Mouse (Mus musculus) limb, embryonic 10.5 days (tissue): Measurements from ENCODE around the gene Abca7. TPM values are rescaled to one million over a fixed set of nuclear protein-coding genes. Genes with fewer than 3 reads are reported as not detected.
A peak's percentile ranks its signal among the peaks of the same experiment; 100 is the strongest.

Experiments
- DNase-seq: peaks from one replicate; pipeline ENCODE4 v3.0.0-alpha.2; 2017; ENCODE audit warnings: low spot score
- H3K27ac ChIP-seq: fragments of 300-500 bp; sonication (generic); 2 replicates; pipeline ENCODE4 v1.5.1; 2016; ENCODE audit warnings: mild to moderate bottlenecking
- H3K27me3 ChIP-seq: fragments of 300-500 bp; sonication (generic); 2 replicates; pipeline ENCODE4 v1.6.1; 2016; ENCODE audit warnings: low read depth, mild to moderate bottlenecking; ENCODE audit not compliant: poor library complexity, severe bottlenecking
- H3K36me3 ChIP-seq: fragments of 300-500 bp; sonication (generic); 2 replicates; pipeline ENCODE4 v1.6.1; 2016; ENCODE audit warnings: mild to moderate bottlenecking, moderate library complexity
- H3K4me1 ChIP-seq: fragments of 300-500 bp; sonication (generic); 2 replicates; pipeline ENCODE4 v1.6.1; 2016
- H3K4me3 ChIP-seq: fragments of 300-500 bp; sonication (generic); 2 replicates; pipeline ENCODE4 v1.5.1; 2016; ENCODE audit warnings: mild to moderate bottlenecking, moderate library complexity
- H3K9me3 ChIP-seq: fragments of 300-500 bp; sonication (generic); replicated peaks from 2 replicates; pipeline ENCODE4 v1.6.1; 2016; ENCODE audit warnings: mild to moderate bottlenecking
- WGBS: fragments of 180-500 bp; shearing (Covaris S2); methylation state at CpG from one replicate; pipeline ENCODE4 v1.1.7; 2016; 5-methylcytosine and 5-hydroxymethylcytosine counted together
- polyA plus RNA-seq: library from polyadenylated mRNA; unstranded; fragments of >200 nt; fragmentation: Nextera tagmentation; extraction: Ambion mirVana; gene quantifications from 2 replicates; pipeline ENCODE4 v1.2.1, GENCODE M21; 2016

Abca7 gene
- polyA plus RNA-seq, 1 experiment from 2014 or later, result 2.3 TPM

- Histone ChIP-seq H3K36me3 (peaks cover 37% of the 10 kb centered on the region), H3K4me3 (peak overlapping the region; percentile 65), H3K9me3 (0 out of 2 replicates have a peak, but pooled peaks cover 4% of the 10 kb centered on the region), H3K27ac (peak overlapping the region; percentile 93), H3K4me1 (peaks cover 56% of the 10 kb centered on the region), H3K27me3 (no peaks in the 10 kb centered on the region)
- DNase-seq, result peak; percentile 58
- 36% methylated on average over 8 of the region's 8 CpGs for WGBS
These were observed 7.0 kb upstream of the Abca7 start for GRCm38 (mm10) chr10:79989272-79989786.

- peak; percentile 86 for DNase-seq
- H3K4me1 ChIP-seq, result peaks cover 56% of the 10 kb centered on the region
These were observed 6.4 kb upstream of the Abca7 start for GRCm38 (mm10) chr10:79989870-79990269.

GRCm38 (mm10) chr10:79991099-79991498 is 5.2 kb upstream of the Abca7 start:
- Histone ChIP-seq H3K27me3 (no peaks in the 10 kb centered on the region), H3K27ac (peak overlapping the region; percentile 12), H3K36me3 (peaks cover 54% of the 10 kb centered on the region), H3K9me3 (0 out of 2 replicates have a peak, but pooled peaks cover 4% of the 10 kb centered on the region), H3K4me3 (peak overlapping the region; percentile 65), H3K4me1 (peaks cover 50% of the 10 kb centered on the region)
- WGBS, result 62% methylated on average over 12 of the region's 12 CpGs
- DNase-seq, result no peak

More at GRCm38 (mm10) chr10:79989870-79990269, 6.4 kb upstream of the Abca7 start:
- H3K36me3 ChIP-seq, result peaks cover 43% of the 10 kb centered on the region
- H3K9me3 ChIP-seq, result 0 out of 2 replicates have a peak, but pooled peaks cover 4% of the 10 kb centered on the region
- H3K4me3 ChIP-seq, result peak overlapping the region; percentile 65
- H3K27me3 ChIP-seq, result no peaks in the 10 kb centered on the region
- peak overlapping the region; percentile 93 for H3K27ac ChIP-seq
- 6% methylated on average over 15 of the region's 15 CpGs for WGBS

- no peak for DNase-seq
- peaks cover 54% of the 10 kb centered on the region for H3K36me3 ChIP-seq
- 0 out of 2 replicates have a peak, but pooled peaks cover 4% of the 10 kb centered on the region for H3K9me3 ChIP-seq
- no peak overlapping the region for H3K27ac ChIP-seq
- 0 out of 2 replicates have a peak overlapping the region, but pooled peaks have one; percentile 1 for H3K4me3 ChIP-seq
- H3K27me3 ChIP-seq, result no peaks in the 10 kb centered on the region
- peaks cover 50% of the 10 kb centered on the region for H3K4me1 ChIP-seq
- WGBS, result 87% methylated on average over 6 of the region's 6 CpGs
These were observed 4.7 kb upstream of the Abca7 start for GRCm38 (mm10) chr10:79991548-79991947.

GRCm38 (mm10) chr10:79994397-79995115 is 1.7 kb upstream of the Abca7 start:
- 93% methylated on average over 16 of the region's 16 CpGs for WGBS
- peaks cover 54% of the 10 kb centered on the region for H3K36me3 ChIP-seq
- H3K27ac ChIP-seq, result no peak overlapping the region
- DNase-seq, result no peak
- H3K4me3 ChIP-seq, result no peak overlapping the region
- peaks cover 39% of the 10 kb centered on the region for H3K4me1 ChIP-seq
- H3K27me3 ChIP-seq, result peaks cover 22% of the 10 kb centered on the region
- H3K9me3 ChIP-seq, result 0 out of 2 replicates have a peak, but pooled peaks cover 4% of the 10 kb centered on the region

- peaks cover 32% of the 10 kb centered on the region for H3K27me3 ChIP-seq
- H3K36me3 ChIP-seq, result peaks cover 54% of the 10 kb centered on the region
- H3K9me3 ChIP-seq, result 0 out of 2 replicates have a peak, but pooled peaks cover 4% of the 10 kb centered on the region
- no peak for DNase-seq
- 0 out of 2 replicates have a peak overlapping the region, but pooled peaks have one; percentile 81 for H3K27ac ChIP-seq
- peak overlapping the region; percentile 55; the same call in 1 of the 2 replicates for H3K4me3 ChIP-seq
- WGBS, result 97% methylated on average over 1 of the region's 1 CpGs
- peaks cover 30% of the 10 kb centered on the region for H3K4me1 ChIP-seq
These were observed 658 bp upstream of the Abca7 start for GRCm38 (mm10) chr10:79995636-79996035.

- peak; percentile 89 for DNase-seq
- under 1% methylated on average over 35 of the region's 35 CpGs for WGBS
- H3K27me3 ChIP-seq, result peaks cover 48% of the 10 kb centered on the region
- peaks cover 26% of the 10 kb centered on the region for H3K4me1 ChIP-seq
- H3K27ac ChIP-seq, result peak overlapping the region; percentile 81
- H3K36me3 ChIP-seq, result peaks cover 38% of the 10 kb centered on the region
- no peaks in the 10 kb centered on the region for H3K9me3 ChIP-seq
- H3K4me3 ChIP-seq, result peak overlapping the region; percentile 55
These were observed 903 bp downstream of the Abca7 start for GRCm38 (mm10) chr10:79997034-79997760.

GRCm38 (mm10) chr10:79997819-79998218 is 1.5 kb downstream of the Abca7 start:
- peaks cover 54% of the 10 kb centered on the region for H3K27me3 ChIP-seq
- H3K9me3 ChIP-seq, result no peaks in the 10 kb centered on the region
- WGBS, result 7% methylated on average over 15 of the region's 15 CpGs
- peaks cover 33% of the 10 kb centered on the region for H3K4me1 ChIP-seq
- H3K36me3 ChIP-seq, result peaks cover 32% of the 10 kb centered on the region
- peak overlapping the region; percentile 81 for H3K27ac ChIP-seq
- DNase-seq, result no peak
- peak overlapping the region; percentile 55 for H3K4me3 ChIP-seq

- peaks cover 88% of the 10 kb centered on the region for H3K27me3 ChIP-seq
- 75% methylated on average over 9 of the region's 9 CpGs for WGBS
These were observed 5.7 kb downstream of the Abca7 start for GRCm38 (mm10) chr10:80001945-80002344.

GRCm38 (mm10) chr10:80002829-80003228 is 6.5 kb downstream of the Abca7 start:
- H3K27me3 ChIP-seq, result peaks cover 90% of the 10 kb centered on the region
- H3K27ac ChIP-seq, result peak overlapping the region; percentile 65
- H3K36me3 ChIP-seq, result no peaks in the 10 kb centered on the region
- WGBS, result 25% methylated on average over 21 of the region's 21 CpGs
- peaks cover 35% of the 10 kb centered on the region for H3K4me1 ChIP-seq
- no peaks in the 10 kb centered on the region for H3K9me3 ChIP-seq
- no peak for DNase-seq
- H3K4me3 ChIP-seq, result peak overlapping the region; percentile 16; the same call in 1 of the 2 replicates

More at GRCm38 (mm10) chr10:80001945-80002344, 5.7 kb downstream of the Abca7 start:
- H3K9me3 ChIP-seq, result no peaks in the 10 kb centered on the region
- H3K36me3 ChIP-seq, result no peaks in the 10 kb centered on the region
- H3K4me3 ChIP-seq, result 0 out of 2 replicates have a peak overlapping the region, but pooled peaks have one; percentile 16
- H3K4me1 ChIP-seq, result peaks cover 36% of the 10 kb centered on the region
- no peak for DNase-seq
- peak overlapping the region; percentile 65; the same call in 1 of the 2 replicates for H3K27ac ChIP-seq

GRCm38 (mm10) chr10:80003374-80004232 is 7.3 kb downstream of the Abca7 start:
- H3K4me3 ChIP-seq, result peak overlapping the region; percentile 16; the same call in 1 of the 2 replicates
- peaks cover 28% of the 10 kb centered on the region for H3K4me1 ChIP-seq
- no peaks in the 10 kb centered on the region for H3K9me3 ChIP-seq
- peaks cover 82% of the 10 kb centered on the region for H3K27me3 ChIP-seq
- WGBS, result 63% methylated on average over 9 of the region's 9 CpGs
- peak overlapping the region; percentile 65; the same call in 1 of the 2 replicates for H3K27ac ChIP-seq
- H3K36me3 ChIP-seq, result no peaks in the 10 kb centered on the region
- DNase-seq, result no peak

- Histone ChIP-seq H3K4me3 (no peak overlapping the region), H3K27me3 (peaks cover 76% of the 10 kb centered on the region), H3K9me3 (no peaks in the 10 kb centered on the region), H3K4me1 (peaks cover 28% of the 10 kb centered on the region), H3K36me3 (no peaks in the 10 kb centered on the region), H3K27ac (no peak overlapping the region)
- 94% methylated on average over 8 of the region's 8 CpGs for WGBS
- DNase-seq, result no peak
These were observed 8.0 kb downstream of the Abca7 start for GRCm38 (mm10) chr10:80004233-80004705.
